Mouse (Mus musculus) adrenal gland, adult 2 months (tissue): ENCODE results near the gene Ost4. TPM values are rescaled to one million over a fixed set of nuclear protein-coding genes. Genes with fewer than 3 reads are reported as not detected.

ENCODE experiments used
- polyA plus RNA-seq: library from polyadenylated mRNA; depleted of rRNA; stranded (reverse); fragments of >200 nt; gene quantifications from 2 replicates; pipeline ENCODE4 v1.2.3, GENCODE M21; 2012; rRNA removed
- total RNA-seq, 2 experiments: library from RNA; stranded (reverse); gene quantifications; 2 replicates each; pipeline ENCODE4 v1.2.3; 2021

The Ost4 gene
- total and polyA plus RNA-seq, 3 experiments, result 143 to 264 (median 256) TPM

Other genes with a start within 250 kb of the Ost4 start
- gene Cenpa, start 241.0 kb downstream of the Ost4 start, total RNA-seq, result 1 to 10 TPM; 5.1 to 6.4 TPM
- 10.9 and 14.5 TPM in 2 replicates for gene Cenpa, start 241.0 kb downstream of the Ost4 start, polyA plus RNA-seq
- 1 to 10 TPM in 1 of 2 experiments, under 1 TPM in 1; 0.92 to 2.3 TPM for gene Dpysl5, start 196.2 kb downstream of the Ost4 start, total RNA-seq
- 0.62 and 0.98 TPM in 2 replicates for gene Dpysl5, start 196.2 kb downstream of the Ost4 start, polyA plus RNA-seq
- 10 to 100 TPM; 60.0 to 79.0 TPM for gene Mapre3, start 93.1 kb downstream of the Ost4 start, total RNA-seq
- 103 and 134 TPM in 2 replicates for gene Mapre3, start 93.1 kb downstream of the Ost4 start, polyA plus RNA-seq
- gene Tmem214, start 39.8 kb downstream of the Ost4 start, total RNA-seq, result 10 to 100 TPM; 51.9 to 62.2 TPM
- gene Tmem214, start 39.8 kb downstream of the Ost4 start, polyA plus RNA-seq, result 87.6 and 96.9 TPM in 2 replicates
- gene Agbl5, start 19.1 kb downstream of the Ost4 start, total RNA-seq, result 1 to 10 TPM; 7.6 to 9.2 TPM
- gene Agbl5, start 19.1 kb downstream of the Ost4 start, polyA plus RNA-seq, result 25.3 and 27.5 TPM in 2 replicates
- 10 to 100 TPM; 40.3 to 62.0 TPM for gene Emilin1, start 5.6 kb upstream of the Ost4 start, total RNA-seq
- 64.1 and 75.1 TPM in 2 replicates for gene Emilin1, start 5.6 kb upstream of the Ost4 start, polyA plus RNA-seq
- gene Khk, start 13.6 kb upstream of the Ost4 start, total RNA-seq, result 10 to 100 TPM; 37.2 to 44.3 TPM
- gene Khk, start 13.6 kb upstream of the Ost4 start, polyA plus RNA-seq, result 43.9 and 60.3 TPM in 2 replicates
- gene Cgref1, start 37.8 kb upstream of the Ost4 start, total RNA-seq, result 1 to 10 TPM in 1 of 2 experiments, under 1 TPM in 1; 0.58 to 2.5 TPM
- 1.5 and 2.0 TPM in 2 replicates for gene Cgref1, start 37.8 kb upstream of the Ost4 start, polyA plus RNA-seq
- gene Preb, start 52.6 kb upstream of the Ost4 start, total RNA-seq, result 100 to 1,000 TPM; 119 to 126 TPM
- gene Preb, start 52.6 kb upstream of the Ost4 start, polyA plus RNA-seq, result 284 TPM in 2 replicates
- gene Tcf23, start 60.9 kb upstream of the Ost4 start, total RNA-seq, result 1 to 10 TPM; 1.3 TPM
- gene Tcf23, start 60.9 kb upstream of the Ost4 start, polyA plus RNA-seq, result 0.77 and 0.78 TPM in 2 replicates
- 100 to 1,000 TPM; 117 to 125 TPM for gene Atraid, start 140.5 kb upstream of the Ost4 start, total RNA-seq
- gene Atraid, start 140.5 kb upstream of the Ost4 start, polyA plus RNA-seq, result 101 and 114 TPM in 2 replicates
- 10 to 100 TPM; 27.7 to 39.6 TPM for gene Slc5a6, start 141.1 kb upstream of the Ost4 start, total RNA-seq
- 88.3 and 93.5 TPM in 2 replicates for gene Slc5a6, start 141.1 kb upstream of the Ost4 start, polyA plus RNA-seq
- 10 to 100 TPM; 17.5 to 33.1 TPM for gene Cad, start 147.0 kb upstream of the Ost4 start, total RNA-seq
- 43.2 and 48.0 TPM in 2 replicates for gene Cad, start 147.0 kb upstream of the Ost4 start, polyA plus RNA-seq
- gene Dnajc5g, start 198.5 kb upstream of the Ost4 start, total RNA-seq, result not detected
- not detected in 2 replicates for gene Dnajc5g, start 198.5 kb upstream of the Ost4 start, polyA plus RNA-seq
- not detected for gene Slc30a3, start 200.4 kb upstream of the Ost4 start, total RNA-seq
- gene Slc30a3, start 200.4 kb upstream of the Ost4 start, polyA plus RNA-seq, result not detected in 2 replicates
- not detected for gene Trim54, start 208.9 kb upstream of the Ost4 start, total RNA-seq
- not detected in 2 replicates for gene Trim54, start 208.9 kb upstream of the Ost4 start, polyA plus RNA-seq
- not detected for gene Ucn, start 231.0 kb upstream of the Ost4 start, total RNA-seq
- not detected in 2 replicates for gene Ucn, start 231.0 kb upstream of the Ost4 start, polyA plus RNA-seq
- gene Mpv17, start 246.5 kb upstream of the Ost4 start, total RNA-seq, result 10 to 100 TPM; 71.0 to 72.1 TPM
- gene Mpv17, start 246.5 kb upstream of the Ost4 start, polyA plus RNA-seq, result 127 and 137 TPM in 2 replicates